Mouse (Mus musculus) gastrocnemius, adult 2 months (tissue): Measurements from ENCODE around the gene Slc13a1. TPM values are rescaled to one million over a fixed set of nuclear protein-coding genes. Genes with fewer than 3 reads are reported as not detected.

Experiments
- DNase-seq: peaks from one replicate; pipeline ENCODE4 v3.0.0; 2022
- H3K27ac ChIP-seq: fragments of 200-600 bp; 2 replicates; pipeline ENCODE4 v1.8.1; 2022; ENCODE audit warnings: mild to moderate bottlenecking
- H3K4me3 ChIP-seq: fragments of 200-600 bp; 2 replicates; pipeline ENCODE4 v1.8.1; 2022; ENCODE audit warnings: mild to moderate bottlenecking, moderate library complexity
- CTCF ChIP-seq: fragments of 200-600 bp; IDR thresholded peaks from 2 replicates; pipeline ENCODE4 v1.8.1; 2022; ENCODE audit warnings: antibody characterized with exemption, mild to moderate bottlenecking, moderate library complexity
- intact Hi-C: fragments of 180-260 bp; cut with DNase I; formaldehyde crosslinking; loops from one replicate; pipeline ENCODE4 v1.15.1; 2025
- total RNA-seq, 2 experiments: library from RNA; stranded (reverse); gene quantifications; 2 replicates each; pipeline ENCODE4 v1.2.3; 2021

Slc13a1 gene
- total RNA-seq, 2 experiments from 2014 or later = 0.08 TPM; not detected in 1

GRCm38 (mm10) chr6:24154901-24155300 lies 13.0 kb downstream of the Slc13a1 start:
- no peak overlapping the region for H3K4me3 ChIP-seq
- DNase-seq = no peak
- intact Hi-C loops = no loop called here
- no peak for TF ChIP-seq CTCF
- no peak overlapping the region for H3K27ac ChIP-seq

GRCm38 (mm10) chr6:24132951-24133350 lies 34.9 kb downstream of the Slc13a1 start:
- intact Hi-C loops = no loop called here
- no peak overlapping the region for H3K27ac ChIP-seq
- TF ChIP-seq CTCF = no peak
- no peak overlapping the region for H3K4me3 ChIP-seq
- no peak for DNase-seq

GRCm38 (mm10) chr6:24122632-24123031 lies 45.3 kb downstream of the Slc13a1 start:
- DNase-seq = no peak
- TF ChIP-seq CTCF = no peak
- Histone ChIP-seq H3K27ac (no peak overlapping the region), H3K4me3 (no peak overlapping the region)
- intact Hi-C loops = no loop called here

- intact Hi-C loops = no loop called here
- DNase-seq = no peak
- H3K27ac ChIP-seq = no peak overlapping the region
- no peak overlapping the region for H3K4me3 ChIP-seq
- no peak for TF ChIP-seq CTCF
Observed at GRCm38 (mm10) chr6:24111614-24112013, 56.3 kb downstream of the Slc13a1 start.

GRCm38 (mm10) chr6:24108471-24108870 lies 59.4 kb downstream of the Slc13a1 start:
- TF ChIP-seq CTCF = no peak
- intact Hi-C loops = no loop called here
- H3K27ac ChIP-seq = no peak overlapping the region
- H3K4me3 ChIP-seq = no peak overlapping the region
- DNase-seq = no peak

- H3K27ac ChIP-seq = no peak overlapping the region
- intact Hi-C loops = no loop called here
- no peak for DNase-seq
- TF ChIP-seq CTCF = no peak
- no peak overlapping the region for H3K4me3 ChIP-seq
Observed at GRCm38 (mm10) chr6:24106157-24106556, 61.7 kb downstream of the Slc13a1 start.

- no peak for DNase-seq
- no peak overlapping the region for H3K27ac ChIP-seq
- no peak overlapping the region for H3K4me3 ChIP-seq
- TF ChIP-seq CTCF = no peak
- intact Hi-C loops = no loop called here
Observed at GRCm38 (mm10) chr6:24105681-24106080, 62.2 kb downstream of the Slc13a1 start.

GRCm38 (mm10) chr6:24101281-24101680 lies 66.6 kb downstream of the Slc13a1 start:
- DNase-seq = no peak
- intact Hi-C loops = no loop called here
- no peak for TF ChIP-seq CTCF

GRCm38 (mm10) chr6:24100705-24101104 lies 67.2 kb downstream of the Slc13a1 start:
- intact Hi-C loops = no loop called here
- Histone ChIP-seq H3K4me3 (no peak overlapping the region), H3K27ac (no peak overlapping the region)
- DNase-seq = no peak
- TF ChIP-seq CTCF = no peak

More at GRCm38 (mm10) chr6:24101281-24101680, 66.6 kb downstream of the Slc13a1 start:
- H3K4me3 ChIP-seq = no peak overlapping the region
- no peak overlapping the region for H3K27ac ChIP-seq

GRCm38 (mm10) chr6:24097400-24097799 lies 70.5 kb downstream of the Slc13a1 start:
- no peak for DNase-seq
- no peak for TF ChIP-seq CTCF
- Histone ChIP-seq H3K27ac (no peak overlapping the region), H3K4me3 (no peak overlapping the region)
- intact Hi-C loops = no loop called here

GRCm38 (mm10) chr6:24076089-24076488 lies 91.8 kb downstream of the Slc13a1 start:
- no peak for DNase-seq
- intact Hi-C loops = no loop called here
- H3K4me3 ChIP-seq = no peak overlapping the region
- no peak for TF ChIP-seq CTCF
- no peak overlapping the region for H3K27ac ChIP-seq

GRCm38 (mm10) chr6:24072804-24073203 lies 95.1 kb downstream of the Slc13a1 start:
- Histone ChIP-seq H3K27ac (no peak overlapping the region), H3K4me3 (no peak overlapping the region)
- intact Hi-C loops = no loop called here
- DNase-seq = no peak
- no peak for TF ChIP-seq CTCF

- H3K4me3 ChIP-seq = no peak overlapping the region
- TF ChIP-seq CTCF = no peak
- no peak for DNase-seq
- no peak overlapping the region for H3K27ac ChIP-seq
- intact Hi-C loops = no loop called here
Observed at GRCm38 (mm10) chr6:24059754-24060153, 108.1 kb downstream of the Slc13a1 start.

GRCm38 (mm10) chr6:24055086-24055485 lies 112.8 kb downstream of the Slc13a1 start:
- DNase-seq = no peak
- no peak for TF ChIP-seq CTCF
- no peak overlapping the region for H3K27ac ChIP-seq
- H3K4me3 ChIP-seq = no peak overlapping the region
- intact Hi-C loops = no loop called here
